Mouse (Mus musculus): ENCODE data around the gene Glrb.

The Glrb gene

DNA sequence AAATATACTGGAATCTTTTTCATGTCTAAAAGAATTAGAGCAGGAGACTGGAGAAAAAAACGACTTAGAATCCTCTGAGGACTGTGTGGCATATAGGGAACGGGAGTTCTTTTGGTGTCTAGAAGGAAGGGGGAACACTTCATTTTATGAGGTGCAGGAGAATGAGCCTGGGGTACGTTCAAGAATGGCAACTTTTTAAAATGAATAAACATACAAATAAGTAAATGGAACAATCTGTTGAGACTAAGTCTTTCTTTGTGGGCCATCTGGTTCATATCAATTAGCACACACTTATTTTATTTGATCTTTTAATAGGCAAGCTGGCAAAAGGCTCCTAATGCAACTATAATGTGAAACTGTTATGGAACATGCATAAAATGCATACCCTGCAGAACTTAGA, 75.9 kb downstream of the Glrb start:
- DNase-seq (ENCODE audit: low spot score in 2 of 2), result no peak

DNA sequence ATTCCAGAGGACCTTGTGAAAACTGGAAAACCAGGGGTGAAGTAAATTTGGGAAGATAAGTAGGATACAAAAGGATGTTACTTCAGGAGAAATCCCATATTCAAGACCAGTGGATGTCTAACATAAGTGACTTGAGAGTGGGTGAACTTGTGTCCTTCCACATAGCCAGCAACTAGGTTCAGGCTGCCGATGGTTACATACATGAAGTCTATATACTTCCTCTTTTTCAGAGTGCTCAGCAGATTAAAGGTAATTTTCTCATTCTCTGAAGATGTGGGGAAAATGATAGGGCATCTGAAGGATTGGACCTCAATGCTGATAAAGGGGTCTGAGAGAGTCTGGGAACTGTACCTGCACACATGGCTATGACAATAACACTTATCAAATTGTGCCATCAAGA, 89.5 kb downstream of the Glrb start:
- DNase-seq (ENCODE audit: low spot score in 2 of 2), result no peak

DNA sequence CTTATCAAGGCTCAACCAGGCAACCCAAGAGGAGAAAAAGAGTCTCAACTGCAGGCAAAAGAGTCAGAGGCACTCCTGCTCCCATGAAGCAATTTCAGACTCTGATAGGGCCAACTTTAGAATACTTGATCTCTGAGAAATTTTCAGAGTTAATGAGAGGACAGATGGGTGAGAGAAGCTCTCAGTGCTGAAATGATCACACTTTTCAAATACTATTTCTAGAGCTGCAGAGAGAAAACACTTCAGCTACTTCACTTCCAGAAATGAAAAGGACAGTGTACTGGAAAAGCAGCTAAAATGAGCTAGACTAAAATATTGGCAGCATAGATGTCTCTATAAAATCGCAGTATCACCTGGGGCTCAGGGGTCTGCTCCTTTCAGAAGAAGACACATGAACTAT, 94.8 kb downstream of the Glrb start:
- DNase-seq (ENCODE audit: low spot score in 2 of 2), result no peak

DNA sequence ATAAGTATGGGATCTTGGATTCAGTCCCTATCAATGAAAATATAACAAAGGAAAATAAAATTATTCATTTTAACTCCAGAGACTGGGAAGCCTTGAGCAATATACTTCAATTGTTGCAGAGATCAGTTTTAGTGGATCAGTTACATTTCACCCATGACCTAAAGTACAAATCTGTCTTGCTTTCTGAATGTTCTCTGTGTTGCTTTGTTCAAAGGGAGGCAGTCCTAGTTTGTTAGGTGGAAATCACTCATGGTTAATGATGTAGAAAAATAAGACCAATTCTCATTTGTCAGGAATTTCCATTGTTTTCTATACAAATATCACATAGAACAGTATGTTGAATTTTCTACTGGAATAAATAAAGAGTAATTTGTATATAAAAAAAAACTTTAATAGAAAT, 99.7 kb downstream of the Glrb start:
- DNase-seq (ENCODE audit: low spot score in 2 of 2), result no peak

DNA sequence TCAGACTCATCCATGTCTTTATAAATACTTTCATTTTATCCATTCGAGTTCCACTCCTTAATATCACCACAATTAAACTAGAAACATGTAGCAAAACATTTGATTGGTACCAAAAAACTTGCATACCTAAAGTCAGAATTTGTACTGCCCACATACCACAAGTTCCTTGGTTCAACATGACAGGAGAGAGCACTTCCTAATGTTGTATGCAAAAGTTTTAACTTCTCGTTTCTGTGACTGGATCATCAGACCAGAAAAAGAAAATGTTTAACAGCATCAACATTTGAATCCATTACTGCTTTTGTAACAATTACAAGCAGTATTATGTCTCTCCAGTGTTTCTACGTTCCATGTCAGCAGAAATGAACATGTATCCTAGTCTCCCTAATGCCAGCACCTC, 101.2 kb downstream of the Glrb start:
- no peak for DNase-seq (ENCODE audit: low spot score in 2 of 2)

DNA sequence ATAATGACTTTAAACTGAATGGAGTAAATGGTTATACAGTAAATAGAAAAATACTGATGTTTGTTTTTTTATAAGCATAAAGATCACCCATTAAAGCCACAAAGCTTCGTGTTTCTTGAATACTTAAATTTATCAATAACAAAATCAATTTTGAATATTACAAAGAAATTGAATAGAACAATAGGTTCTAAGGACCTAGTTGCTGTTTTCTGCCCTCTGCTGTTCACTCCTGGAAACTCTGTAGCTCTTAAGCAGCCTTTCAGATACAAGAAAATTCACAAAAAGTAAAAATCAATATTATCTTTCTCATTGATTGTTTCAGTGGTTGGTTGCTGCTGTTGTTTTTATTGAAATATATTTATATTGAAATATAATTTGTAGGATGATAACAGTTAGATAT, 108.1 kb downstream of the Glrb start:
- DNase-seq (ENCODE audit: low spot score in 2 of 2), result no peak

DNA sequence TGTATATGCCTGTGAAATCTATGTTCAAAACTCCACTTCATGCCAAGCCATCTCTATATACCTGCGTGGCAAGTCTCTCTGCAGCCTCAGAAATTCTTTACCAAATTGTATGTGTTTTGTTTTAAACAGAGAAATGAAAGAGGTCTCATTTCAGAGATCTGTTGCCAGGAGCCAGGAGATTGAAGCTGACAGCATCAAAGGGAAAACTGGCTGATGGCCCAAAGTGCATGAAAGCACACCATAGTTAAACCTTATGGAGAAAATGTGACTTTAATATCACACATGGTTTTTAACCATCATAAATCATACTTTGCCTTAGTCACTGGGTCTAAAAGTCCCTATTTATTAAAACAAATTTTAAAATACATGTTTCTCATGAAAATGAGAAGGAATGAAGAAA, 109.6 kb downstream of the Glrb start:
- no peak for DNase-seq (ENCODE audit: low spot score in 2 of 2)

DNA sequence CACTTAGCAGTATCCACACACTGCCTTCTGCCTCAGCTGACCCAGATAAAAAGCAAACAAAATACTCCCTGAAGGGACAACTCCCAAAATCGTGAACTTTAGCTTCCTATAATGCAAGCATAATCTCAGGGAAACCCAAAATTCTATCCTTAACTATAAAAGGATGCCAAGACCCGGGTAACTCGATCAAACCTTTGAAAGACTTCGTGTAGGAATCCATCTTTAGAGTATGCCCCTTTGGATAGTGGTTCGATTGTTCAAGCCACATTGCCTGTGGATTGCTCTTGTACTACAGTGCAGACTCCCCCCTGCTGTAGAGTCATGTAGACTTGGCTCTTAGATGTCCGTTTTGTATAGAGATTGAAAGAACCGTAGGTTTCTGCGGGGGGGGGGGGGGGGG, 110.2 kb downstream of the Glrb start:
- no peak for DNase-seq (ENCODE audit: low spot score in 2 of 2)

DNA sequence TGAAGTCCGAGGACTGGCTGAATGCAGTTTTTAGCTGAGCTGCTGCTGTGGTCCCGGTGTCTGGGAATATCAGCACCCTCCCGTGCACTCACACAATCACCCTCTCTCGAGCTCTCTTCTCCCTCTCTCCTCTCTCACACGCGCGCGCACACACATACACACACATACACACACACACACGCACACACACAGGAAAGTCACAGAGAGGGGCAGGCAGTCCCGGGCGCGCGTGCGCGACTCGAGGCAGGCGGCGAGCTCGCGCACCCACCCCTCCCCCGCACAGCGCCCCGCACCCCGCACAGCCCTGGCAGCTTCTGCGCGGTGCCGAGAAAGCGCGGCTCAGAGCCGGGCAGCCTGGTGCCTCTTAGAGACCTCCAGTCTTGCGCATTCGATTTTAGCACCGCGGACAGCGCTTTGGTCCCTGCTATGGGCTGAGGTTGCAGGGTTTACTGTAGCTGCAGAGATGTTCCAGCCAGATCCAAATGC, 110.8 kb downstream of the Glrb start, which contains the start of gene Gria2:
Gene Gria2, minus strand, starts transcription at position 240 of the 486 bp plus-strand sequence.
- DNase-seq (ENCODE audit: low spot score in 2 of 2), result peak; percentile 3 to 27

DNA sequence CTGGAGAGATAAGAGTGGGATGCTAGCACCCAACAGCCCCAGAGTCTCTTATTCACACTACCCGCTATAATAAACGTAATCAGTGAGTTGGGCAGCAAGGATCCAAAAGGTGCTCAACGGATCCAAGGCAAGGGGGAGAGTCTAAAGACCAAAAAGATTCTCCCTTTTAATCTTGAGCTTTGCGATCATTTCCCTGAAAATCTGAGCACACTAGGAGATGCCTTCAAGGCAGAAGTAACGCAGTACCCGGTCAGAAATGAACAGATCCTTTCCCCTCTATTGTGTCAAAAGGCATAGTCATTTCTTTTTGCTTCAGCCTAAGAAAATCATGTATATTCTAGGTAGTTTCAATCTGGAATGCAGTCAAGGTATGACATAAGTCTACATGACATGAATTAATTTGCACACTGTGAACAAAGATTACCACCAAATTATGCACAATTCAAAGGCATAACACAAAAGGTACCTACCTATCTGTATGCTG, 111.6 kb downstream of the Glrb start:
- DNase-seq (ENCODE audit: low spot score in 2 of 2), result no peak

DNA sequence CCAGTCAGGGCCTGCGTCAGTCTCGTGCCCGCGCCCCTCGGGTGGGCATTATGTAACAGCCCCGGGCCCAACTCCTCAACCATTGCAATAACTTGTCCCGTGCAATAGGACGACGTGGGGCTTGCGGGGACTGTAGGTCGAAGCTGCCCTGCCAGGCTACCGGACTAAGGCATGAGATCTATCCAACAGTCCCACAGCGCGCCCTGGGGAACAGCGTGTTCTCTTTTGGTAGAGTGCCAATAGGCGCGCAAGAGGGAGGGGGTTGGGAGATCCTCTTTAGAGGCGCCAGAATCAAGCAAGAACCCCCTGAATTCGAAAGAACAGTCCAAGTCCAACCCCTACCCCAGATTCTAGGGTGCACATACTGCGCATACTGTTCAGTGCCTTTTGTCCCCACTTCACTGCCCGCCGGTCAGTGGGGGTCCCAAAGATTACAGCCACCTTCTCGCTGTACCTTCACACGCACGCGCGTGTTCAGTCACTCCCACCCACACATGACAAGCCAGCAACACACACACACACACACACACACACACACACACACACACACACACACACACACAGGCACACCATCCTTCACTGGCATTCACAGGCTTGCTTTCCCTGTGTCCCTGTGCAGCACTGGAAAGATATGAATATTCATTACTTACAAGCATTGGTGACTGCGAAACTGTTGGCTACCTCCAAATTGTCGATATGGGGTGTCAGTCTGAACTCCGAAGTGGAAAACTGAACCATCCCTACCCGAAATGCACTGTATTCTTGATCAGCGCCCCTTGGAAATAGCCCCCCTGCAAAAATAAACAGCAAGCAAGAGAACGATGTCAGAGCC, 112.2 kb downstream of the Glrb start:
- no peak for DNase-seq (ENCODE audit: low spot score in 2 of 2)

DNA sequence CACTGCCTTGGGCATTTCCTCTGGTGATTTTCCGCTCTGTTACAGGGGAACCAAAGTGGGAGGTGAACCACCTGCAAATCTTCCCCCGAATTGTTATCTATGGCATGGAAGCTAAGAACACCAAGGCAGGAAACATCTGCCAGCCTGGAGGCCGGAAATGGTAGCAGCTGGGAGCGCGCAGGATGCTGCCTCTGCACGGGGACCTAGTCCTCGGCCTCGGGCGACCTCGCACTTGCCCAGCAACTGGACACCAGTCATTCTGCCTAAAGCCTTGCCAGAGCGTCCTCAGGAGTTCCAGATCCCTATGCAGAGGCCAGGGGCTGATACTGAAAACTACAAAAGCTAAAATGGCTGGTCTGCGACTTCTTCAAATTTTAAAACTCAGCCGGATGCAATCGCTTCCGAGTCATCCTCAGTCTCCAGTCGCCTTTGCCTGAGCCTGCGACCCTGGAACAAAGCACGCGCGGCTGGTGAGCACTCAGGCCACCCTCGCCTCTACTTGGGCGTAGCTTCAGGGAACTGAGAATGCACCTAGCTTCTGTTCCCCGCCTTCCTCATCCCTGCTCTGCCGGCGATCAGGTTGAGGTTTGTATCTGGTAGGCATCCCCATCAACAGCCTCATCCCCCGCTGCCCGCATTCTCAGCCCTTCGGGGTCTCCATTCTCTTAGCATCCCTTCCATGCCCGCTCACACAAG, 113.0 kb downstream of the Glrb start:
- no peak for DNase-seq (ENCODE audit: low spot score in 2 of 2)

DNA sequence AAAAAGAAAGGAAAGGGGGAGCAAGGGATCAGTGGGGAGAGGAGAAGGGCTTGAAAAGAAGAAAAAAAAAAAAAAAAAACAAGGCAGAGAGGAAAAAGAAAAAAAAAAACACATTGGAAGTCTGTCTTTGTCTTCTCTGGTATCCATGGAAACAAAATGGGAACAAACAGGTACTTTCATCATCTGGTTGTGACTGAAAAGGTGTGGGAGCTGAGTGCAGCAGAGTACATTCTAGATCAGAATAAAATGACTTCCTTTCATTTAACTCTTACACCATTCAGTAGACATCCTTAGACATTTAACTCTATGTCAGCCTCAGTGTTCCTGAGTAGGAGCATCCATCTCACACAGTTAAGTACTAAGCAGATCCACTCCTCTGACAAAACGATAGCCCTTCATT, 115.5 kb downstream of the Glrb start:
- DNase-seq (ENCODE audit: low spot score in 2 of 2), result no peak

DNA sequence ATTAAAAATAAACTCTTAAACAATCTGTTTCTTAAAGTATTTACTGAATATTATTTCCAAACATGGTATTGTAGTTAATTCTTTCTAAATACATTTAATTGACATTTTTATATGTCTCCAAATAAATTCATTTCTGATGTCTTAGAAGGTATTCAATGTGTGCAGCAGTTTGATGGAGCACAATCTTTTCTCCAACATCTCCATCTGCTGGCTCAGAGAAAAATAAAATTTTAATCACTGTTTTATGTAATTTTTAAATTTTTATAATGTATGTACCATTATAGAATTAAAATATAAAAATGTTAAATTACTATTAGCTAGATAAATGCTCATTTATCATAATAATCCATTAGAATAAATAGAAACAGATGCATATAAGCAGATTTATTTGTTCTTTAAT, 116.7 kb downstream of the Glrb start:
- DNase-seq (ENCODE audit: low spot score in 2 of 2), result no peak

DNA sequence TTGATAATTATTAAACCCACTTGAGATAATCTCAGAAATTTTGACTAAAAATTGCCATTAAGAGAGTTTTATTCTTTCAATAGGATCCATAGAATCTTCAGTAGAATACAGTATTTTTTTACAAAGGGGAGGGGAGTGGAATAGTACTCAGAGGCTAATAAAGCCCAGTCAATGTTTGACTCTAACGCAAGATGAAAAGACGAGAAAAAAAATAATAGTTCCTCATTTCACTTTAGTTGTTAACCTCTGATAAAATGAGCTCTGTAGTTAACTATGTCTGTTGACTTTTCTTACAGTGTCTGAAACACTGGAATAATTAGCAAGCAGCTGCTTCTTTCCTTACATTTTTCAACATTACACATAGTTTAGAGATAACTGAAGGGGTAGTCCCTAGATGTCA, 118.2 kb downstream of the Glrb start:
- DNase-seq (ENCODE audit: low spot score in 2 of 2), result no peak
